Mouse (Mus musculus): Measurements from ENCODE around the gene Slc18a3.

Gene Slc18a3

GRCm38 (mm10) chr14:32463211-32464040, 1.2 kb downstream of the Slc18a3 start:
- peak; percentile 33 for DNase-seq (ENCODE audit: low spot score)

DNA sequence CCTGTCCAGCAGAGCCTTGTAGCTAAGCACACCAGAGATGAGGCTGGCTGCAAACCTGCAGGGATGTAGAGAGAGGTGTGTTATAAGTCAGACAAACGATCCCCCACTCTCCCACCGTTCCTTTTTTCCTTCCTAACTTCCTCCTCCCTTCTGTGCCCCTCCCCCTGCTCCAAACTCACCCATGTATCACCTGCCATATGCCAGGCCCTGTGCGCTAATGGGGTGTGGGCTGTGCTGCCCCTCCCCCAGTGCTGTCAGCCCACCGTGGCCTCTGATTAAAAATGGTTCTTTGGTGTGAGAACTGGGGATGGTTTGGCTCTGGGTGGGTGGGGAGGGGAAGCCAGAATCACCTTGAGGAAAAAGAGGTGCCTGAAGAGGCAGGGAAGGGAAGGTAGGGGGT, 12.1 kb downstream of the Slc18a3 start:
- DNase-seq (ENCODE audit: low spot score): no peak

GRCm38 (mm10) chr14:32446989-32447388, 17.7 kb downstream of the Slc18a3 start:
- no peak for DNase-seq (ENCODE audit: low spot score)

- DNase-seq (ENCODE audit: low spot score): peak; percentile 51
Observed at GRCm38 (mm10) chr14:32443446-32443845, 21.2 kb downstream of the Slc18a3 start.

- no peak for DNase-seq (ENCODE audit: low spot score)
Observed at GRCm38 (mm10) chr14:32439744-32440143, 24.9 kb downstream of the Slc18a3 start.

- DNase-seq (ENCODE audit: low spot score): no peak
Observed at GRCm38 (mm10) chr14:32439316-32439715, 25.3 kb downstream of the Slc18a3 start.

DNA sequence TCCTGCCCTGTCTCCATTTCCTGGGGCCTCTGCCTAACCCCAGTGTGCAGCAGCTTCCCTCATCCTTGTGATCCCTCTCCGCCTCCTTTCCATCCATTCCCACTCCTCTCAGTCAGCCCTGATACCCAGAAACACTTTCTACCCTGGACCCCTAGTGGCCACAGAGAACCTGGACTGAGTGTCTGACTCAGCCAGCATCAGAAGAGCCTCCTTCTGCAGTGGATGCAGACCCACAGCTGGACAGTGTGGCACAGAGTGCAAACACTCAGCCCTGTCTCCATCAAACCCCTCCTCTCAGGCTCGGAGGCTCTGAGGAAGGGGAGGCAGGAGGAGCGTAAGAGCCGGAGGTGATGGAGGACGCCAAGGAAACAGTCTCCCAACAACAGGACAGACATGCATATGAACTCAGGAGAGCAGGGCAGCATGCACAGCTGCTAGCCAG, 27.3 kb downstream of the Slc18a3 start:
- DNase-seq (ENCODE audit: low spot score): peak; percentile 64

- peak; percentile 67 for DNase-seq (ENCODE audit: low spot score)
Observed at GRCm38 (mm10) chr14:32429030-32429602, 35.5 kb downstream of the Slc18a3 start.

- DNase-seq (ENCODE audit: low spot score): no peak
Observed at GRCm38 (mm10) chr14:32423946-32424345, 40.7 kb downstream of the Slc18a3 start.

- DNase-seq (ENCODE audit: low spot score): no peak
Observed at GRCm38 (mm10) chr14:32418747-32419146, 45.9 kb downstream of the Slc18a3 start.
